Mouse (Mus musculus) liver, postnatal 0 days (tissue): ENCODE data around the gene Kiss1r.

Source experiments
- CTCF ChIP-seq: sonication (generic); IDR thresholded peaks from 2 replicates; pipeline ENCODE4 v1.5.1; 2016; ENCODE audit warnings: antibody characterized with exemption, low read depth
- EP300 ChIP-seq: IDR thresholded peaks from 2 replicates; pipeline ENCODE4 v1.6.1; 2016; ENCODE audit warnings: antibody characterized with exemption, low read depth, mild to moderate bottlenecking

DNA sequence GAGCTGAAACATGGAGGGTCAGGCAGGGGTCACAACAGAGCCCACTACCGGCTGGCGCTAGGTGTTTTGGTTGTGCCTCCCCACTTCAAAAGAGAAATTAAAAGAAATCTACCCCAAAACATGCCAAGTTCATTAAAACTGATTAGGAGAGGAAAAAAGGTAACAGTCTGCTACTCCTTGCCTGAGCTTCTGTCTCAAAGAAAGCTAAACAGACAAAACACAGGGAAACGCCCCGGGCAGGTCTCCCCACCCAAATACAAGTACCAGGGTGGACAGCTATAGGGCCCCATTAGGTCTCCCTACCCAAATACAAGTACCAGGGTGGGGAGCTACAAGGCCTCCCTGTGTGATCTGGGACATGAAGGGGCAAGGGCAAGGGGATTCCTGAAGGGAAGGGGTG lies 6.2 kb upstream of the Kiss1r start, which contains the start of gene Gm26602:
- TF ChIP-seq EP300 (no peak), CTCF (no peak)
